Mouse (Mus musculus) bone marrow, adult 2 months (tissue): ENCODE results near the gene Akirin2.

Experiments
- CTCF ChIP-seq: fragments of 200-500 bp; IDR thresholded peaks from 2 replicates; pipeline ENCODE4 v1.5.1; 2011; ENCODE audit warnings: low read length, control low read depth; ENCODE audit not compliant: control insufficient read depth, insufficient read depth
- POLR2A ChIP-seq: fragments of 200-500 bp; IDR thresholded peaks from 2 replicates; pipeline ENCODE4 v1.6.1; 2011; ENCODE audit warnings: low read depth, mild to moderate bottlenecking, control low read depth, low read length, borderline replicate concordance; ENCODE audit not compliant: control insufficient read depth

DNA sequence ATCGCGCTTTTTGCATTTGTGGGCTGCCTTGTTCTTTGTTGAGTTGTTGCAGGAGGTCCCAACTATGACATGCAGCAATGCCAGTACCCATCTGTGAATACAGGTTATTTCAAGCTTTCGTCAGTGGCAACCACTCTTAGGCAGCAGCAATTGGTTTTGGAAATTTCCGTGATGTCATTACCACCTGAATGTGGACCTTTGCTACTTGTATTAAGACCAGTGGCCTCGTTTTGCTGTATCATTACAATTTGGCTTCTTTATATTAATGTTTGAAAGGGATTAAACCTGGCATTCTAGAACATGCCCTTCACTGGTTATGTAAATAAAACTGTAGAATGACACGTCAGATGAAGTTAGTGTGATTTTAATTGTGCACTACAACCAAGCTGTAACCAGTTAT, 15.5 kb downstream of the Akirin2 start:
- TF ChIP-seq POLR2A, result no peak
- no peak for TF ChIP-seq CTCF
